Mouse (Mus musculus) midbrain, embryonic 10.5 days (tissue): ENCODE measurements at regions not wholly inside any gene's neighbourhood (a gene's known extent, or its start where the extent isn't known, plus 50 kb on each side); places are given as distances from the start of the nearest gene placed in this dataset.
"Not testable (repeated sequence)": the region's sequence is repeated elsewhere in the genome, so short reads cannot be mapped to it uniquely, and the experiment has no call there.

Experiments used
- DNase-seq: peaks from one replicate; pipeline ENCODE4 v3.0.0-alpha.2; 2017; ENCODE audit warnings: low spot score
- H3K27ac ChIP-seq: fragments of 300-500 bp; sonication (generic); replicated peaks from 2 replicates; pipeline ENCODE4 v1.5.1; 2016; ENCODE audit warnings: mild to moderate bottlenecking
- H3K27me3 ChIP-seq: fragments of 300-500 bp; sonication (generic); 2 replicates; pipeline ENCODE4 v1.6.1; 2016; ENCODE audit warnings: low read depth, mild to moderate bottlenecking; ENCODE audit not compliant: poor library complexity, severe bottlenecking
- H3K36me3 ChIP-seq: fragments of 300-500 bp; sonication (generic); 2 replicates; pipeline ENCODE4 v1.6.1; 2016; ENCODE audit warnings: mild to moderate bottlenecking, moderate library complexity
- H3K4me1 ChIP-seq: fragments of 300-500 bp; sonication (generic); 2 replicates; pipeline ENCODE4 v1.6.1; 2016
- H3K4me3 ChIP-seq: fragments of 300-500 bp; sonication (generic); 2 replicates; pipeline ENCODE4 v1.5.1; 2016; ENCODE audit warnings: mild to moderate bottlenecking, moderate library complexity
- H3K9me3 ChIP-seq: fragments of 300-500 bp; sonication (generic); replicated peaks from 2 replicates; pipeline ENCODE4 v1.6.1; 2016; ENCODE audit warnings: mild to moderate bottlenecking
- WGBS: fragments of 180-500 bp; shearing (Covaris S2); methylation state at CpG from one replicate; pipeline ENCODE4 v1.1.7; 2016; 5-methylcytosine and 5-hydroxymethylcytosine counted together

- Histone ChIP-seq H3K4me3 (no peak overlapping the region), H3K4me1 (no peaks in the 10 kb centered on the region), H3K27me3 (no peaks in the 10 kb centered on the region), H3K9me3 (no peaks in the 10 kb centered on the region), H3K36me3 (no peaks in the 10 kb centered on the region), H3K27ac (no peak overlapping the region)
- DNase-seq: no peak
- 91% methylated on average over 8 of the region's 8 CpGs for WGBS
Observed at GRCm38 (mm10) chr16:49493881-49494280, 205.2 kb upstream of the Ift57 start.

- WGBS: 89% methylated on average over 3 of the region's 3 CpGs
Observed at GRCm38 (mm10) chr16:49497521-49498010, 201.5 kb upstream of the Ift57 start.

DNA sequence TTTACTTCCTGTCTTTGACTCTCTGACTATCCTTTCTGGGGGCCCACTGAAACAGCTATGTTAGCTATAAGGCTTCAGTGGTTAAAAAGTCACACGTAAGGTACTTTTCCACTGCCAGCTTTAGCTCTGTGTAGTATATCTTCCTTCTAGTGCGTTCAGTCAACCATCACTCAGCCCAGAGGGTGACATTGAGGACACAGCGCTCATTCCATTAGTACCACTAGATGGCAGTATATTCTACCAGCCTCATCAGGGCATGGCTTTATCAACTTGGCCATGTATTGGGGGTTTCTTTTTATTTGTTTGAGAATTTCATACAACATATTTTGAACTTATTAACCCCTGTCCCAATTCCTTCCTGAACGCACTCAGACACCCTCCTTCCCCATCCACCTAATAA is 198.2 kb upstream of the Ift57 start:
- Histone ChIP-seq H3K9me3 (no peaks in the 10 kb centered on the region), H3K4me1 (no peaks in the 10 kb centered on the region), H3K27ac (no peak overlapping the region), H3K27me3 (no peaks in the 10 kb centered on the region), H3K36me3 (no peaks in the 10 kb centered on the region), H3K4me3 (no peak overlapping the region)
- no peak for DNase-seq
- 44% methylated on average over 4 of the region's 4 CpGs for WGBS

More at GRCm38 (mm10) chr16:49497521-49498010, 201.5 kb upstream of the Ift57 start:
- Histone ChIP-seq H3K4me3 (no peak overlapping the region), H3K27ac (no peak overlapping the region), H3K4me1 (no peaks in the 10 kb centered on the region), H3K27me3 (no peaks in the 10 kb centered on the region), H3K36me3 (no peaks in the 10 kb centered on the region), H3K9me3 (no peaks in the 10 kb centered on the region)
- no peak for DNase-seq

DNA sequence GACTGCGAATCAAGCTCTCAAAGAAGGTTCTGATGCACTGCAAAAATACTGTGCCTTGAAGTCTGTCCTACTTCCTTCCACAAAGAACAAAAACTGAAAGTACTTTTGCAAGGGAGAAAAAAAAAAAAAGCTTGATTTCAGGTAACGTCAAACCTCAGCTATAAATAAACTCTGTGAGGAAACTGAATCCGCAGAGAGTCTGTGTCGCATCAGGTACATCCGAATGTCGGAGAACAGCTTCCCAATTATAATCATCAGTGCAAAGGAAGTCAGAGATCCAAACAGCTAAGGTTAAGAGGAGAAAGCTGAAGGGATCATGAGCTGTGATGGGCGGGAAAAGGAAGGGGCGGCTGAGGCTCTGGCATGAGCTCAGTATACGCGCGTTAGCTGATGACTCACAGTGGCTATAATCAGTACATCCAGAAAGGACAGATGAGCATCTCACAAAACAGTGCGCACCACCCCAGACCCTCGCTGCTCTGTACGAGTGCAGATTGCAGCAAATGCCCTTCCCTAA is 195.1 kb upstream of the Ift57 start:
- H3K4me3 ChIP-seq: no peak overlapping the region
- no peaks in the 10 kb centered on the region for H3K9me3 ChIP-seq
- 93% methylated on average over 14 of the region's 14 CpGs for WGBS
- H3K36me3 ChIP-seq: no peaks in the 10 kb centered on the region
- no peaks in the 10 kb centered on the region for H3K4me1 ChIP-seq
- no peak overlapping the region for H3K27ac ChIP-seq
- no peak for DNase-seq
- H3K27me3 ChIP-seq: no peaks in the 10 kb centered on the region

- Histone ChIP-seq H3K27me3 (no peaks in the 10 kb centered on the region), H3K27ac (no peak overlapping the region), H3K4me3 (no peak overlapping the region), H3K4me1 (no peaks in the 10 kb centered on the region), H3K36me3 (no peaks in the 10 kb centered on the region), H3K9me3 (no peaks in the 10 kb centered on the region)
- no peak for DNase-seq
- 90% methylated on average over 6 of the region's 6 CpGs for WGBS
Observed at GRCm38 (mm10) chr16:49504669-49505068, 194.4 kb upstream of the Ift57 start.

GRCm38 (mm10) chr16:49505271-49505670 is 193.8 kb upstream of the Ift57 start:
- no peaks in the 10 kb centered on the region for H3K4me1 ChIP-seq
- no peak for DNase-seq
- 83% methylated on average over 9 of the region's 9 CpGs for WGBS
- H3K36me3 ChIP-seq: no peaks in the 10 kb centered on the region
- H3K27me3 ChIP-seq: no peaks in the 10 kb centered on the region
- no peak overlapping the region for H3K27ac ChIP-seq
- H3K4me3 ChIP-seq: no peak overlapping the region
- no peaks in the 10 kb centered on the region for H3K9me3 ChIP-seq

DNA sequence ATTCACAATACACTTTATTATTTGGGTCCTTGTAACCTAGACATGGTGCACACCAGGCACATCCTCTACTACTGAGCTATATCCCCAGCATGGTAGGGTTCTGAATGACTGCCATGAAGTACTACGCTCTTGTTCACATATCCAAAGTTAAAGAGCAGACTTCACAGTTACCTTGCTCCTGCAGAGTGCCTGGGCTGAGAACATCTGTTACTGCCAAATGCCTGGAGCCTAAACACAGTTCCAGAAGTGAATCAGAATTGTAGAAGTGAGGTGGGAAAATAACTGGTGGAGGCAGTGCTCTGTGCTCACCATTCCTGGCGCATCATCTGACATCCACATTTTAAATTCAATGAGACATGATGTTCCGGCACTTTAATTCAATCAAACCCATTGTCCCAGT is 180.2 kb upstream of the Ift57 start:
- Histone ChIP-seq H3K4me1 (peaks cover 5% of the 10 kb centered on the region; the same call in 1 of the 2 replicates), H3K36me3 (no peaks in the 10 kb centered on the region)
- 89% methylated on average over 3 of the region's 3 CpGs for WGBS

GRCm38 (mm10) chr16:49520411-49520810 is 178.6 kb upstream of the Ift57 start:
- WGBS: 70% methylated on average over 3 of the region's 3 CpGs
- no peak overlapping the region for H3K4me3 ChIP-seq
- no peaks in the 10 kb centered on the region for H3K27me3 ChIP-seq
- H3K27ac ChIP-seq: no peak overlapping the region
- H3K4me1 ChIP-seq: peaks cover 5% of the 10 kb centered on the region; the same call in 1 of the 2 replicates
- no peak for DNase-seq
- no peaks in the 10 kb centered on the region for H3K9me3 ChIP-seq
- H3K36me3 ChIP-seq: no peaks in the 10 kb centered on the region

More for the DNA sequence above, 180.2 kb upstream of the Ift57 start:
- no peak overlapping the region for H3K27ac ChIP-seq
- DNase-seq: no peak
- H3K27me3 ChIP-seq: no peaks in the 10 kb centered on the region
- no peak overlapping the region for H3K4me3 ChIP-seq
- H3K9me3 ChIP-seq: no peaks in the 10 kb centered on the region

- 83% methylated on average over 2 of the region's 2 CpGs for WGBS
- Histone ChIP-seq H3K4me1 (no peaks in the 10 kb centered on the region), H3K36me3 (no peaks in the 10 kb centered on the region)
Observed at GRCm38 (mm10) chr16:49521685-49522084, 177.3 kb upstream of the Ift57 start.

DNA sequence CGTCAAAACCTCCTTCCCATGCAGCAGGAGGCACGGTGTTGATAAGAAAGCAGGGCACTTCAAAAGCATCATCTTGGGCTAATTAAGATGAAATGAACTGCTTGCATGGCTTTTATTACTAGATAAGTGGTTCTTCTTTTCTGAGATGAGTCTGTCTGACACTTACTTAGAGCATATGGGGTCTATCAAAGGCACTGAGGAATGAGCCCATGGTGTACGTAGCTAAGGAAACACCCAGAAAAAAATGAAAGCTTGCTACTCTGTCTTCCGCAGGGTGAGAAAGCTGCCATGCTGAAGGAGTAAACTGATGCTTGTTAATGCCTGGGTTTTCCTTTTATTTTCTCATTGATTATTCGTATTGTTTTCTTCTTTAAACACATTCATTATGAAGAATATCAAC is 176.5 kb upstream of the Ift57 start:
- H3K4me3 ChIP-seq: no peak overlapping the region
- no peaks in the 10 kb centered on the region for H3K4me1 ChIP-seq
- DNase-seq: no peak
- WGBS: 75% methylated on average over 5 of the region's 5 CpGs
- H3K27ac ChIP-seq: no peak overlapping the region
- no peaks in the 10 kb centered on the region for H3K36me3 ChIP-seq
- H3K27me3 ChIP-seq: no peaks in the 10 kb centered on the region
- H3K9me3 ChIP-seq: no peaks in the 10 kb centered on the region

More at GRCm38 (mm10) chr16:49521685-49522084, 177.3 kb upstream of the Ift57 start:
- Histone ChIP-seq H3K27me3 (no peaks in the 10 kb centered on the region), H3K27ac (no peak overlapping the region), H3K4me3 (no peak overlapping the region), H3K9me3 (no peaks in the 10 kb centered on the region)
- DNase-seq: no peak

- WGBS: 82% methylated on average over 2 of the region's 2 CpGs
- DNase-seq: not testable (repeated sequence)
Observed at GRCm38 (mm10) chr16:49528618-49529017, 170.4 kb upstream of the Ift57 start.

DNA sequence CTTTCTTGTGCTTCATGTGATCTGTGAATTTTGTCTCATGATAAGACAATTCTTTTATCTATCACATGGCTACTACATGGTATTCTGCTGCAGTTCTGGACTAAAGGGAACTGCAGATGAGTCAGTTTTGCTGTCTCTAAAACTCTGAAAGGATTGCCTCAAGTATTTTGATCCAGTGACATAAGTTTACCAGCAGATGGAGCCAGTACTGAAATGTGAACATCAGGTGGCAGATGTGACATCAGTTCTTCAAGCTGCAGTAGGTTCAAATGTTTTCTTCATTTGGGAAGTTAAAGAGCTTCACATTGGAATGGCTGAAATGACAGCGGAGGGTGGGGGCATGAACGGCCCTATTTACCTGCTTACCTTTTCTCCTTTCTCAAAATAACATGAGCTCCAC is 170.0 kb upstream of the Ift57 start:
- no peak overlapping the region for H3K27ac ChIP-seq
- DNase-seq: no peak
- H3K36me3 ChIP-seq: no peaks in the 10 kb centered on the region
- WGBS: 76% methylated on average over 2 of the region's 2 CpGs
- H3K4me1 ChIP-seq: no peaks in the 10 kb centered on the region
- H3K9me3 ChIP-seq: no peaks in the 10 kb centered on the region
- no peak overlapping the region for H3K4me3 ChIP-seq
- no peaks in the 10 kb centered on the region for H3K27me3 ChIP-seq

More at GRCm38 (mm10) chr16:49528618-49529017, 170.4 kb upstream of the Ift57 start:
- not testable (repeated sequence) for H3K27ac ChIP-seq, H3K9me3 ChIP-seq, H3K4me3 ChIP-seq, H3K36me3 ChIP-seq, H3K27me3 ChIP-seq, H3K4me1 ChIP-seq

DNA sequence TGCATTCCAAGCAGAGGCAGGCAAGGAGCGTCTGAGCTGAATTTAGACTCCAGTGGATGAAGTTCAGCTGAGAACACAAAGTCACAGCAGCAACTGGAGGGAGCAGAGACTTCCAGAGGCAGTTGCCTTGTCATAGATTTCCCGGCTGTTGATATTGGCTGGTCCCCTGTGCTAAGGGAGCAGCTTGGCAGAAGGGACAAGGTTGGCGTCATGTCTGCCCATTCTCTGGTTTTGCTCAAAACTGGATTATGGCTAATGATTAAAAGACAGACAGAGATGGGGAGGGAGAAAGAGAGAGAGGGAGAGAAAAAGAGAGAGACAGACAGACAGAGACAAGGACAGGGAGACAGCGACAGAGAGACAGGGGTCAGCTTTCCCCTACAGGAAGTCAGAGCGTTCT is 169.0 kb upstream of the Ift57 start:
- no peaks in the 10 kb centered on the region for H3K36me3 ChIP-seq
- H3K9me3 ChIP-seq: no peaks in the 10 kb centered on the region
- no peak overlapping the region for H3K4me3 ChIP-seq
- H3K27me3 ChIP-seq: no peaks in the 10 kb centered on the region
- no peak overlapping the region for H3K27ac ChIP-seq
- no peaks in the 10 kb centered on the region for H3K4me1 ChIP-seq
- no peak for DNase-seq
- 93% methylated on average over 5 of the region's 5 CpGs for WGBS
